ENCODE assay signal across 19 mouse cellular contexts in the genomic region with DNA sequence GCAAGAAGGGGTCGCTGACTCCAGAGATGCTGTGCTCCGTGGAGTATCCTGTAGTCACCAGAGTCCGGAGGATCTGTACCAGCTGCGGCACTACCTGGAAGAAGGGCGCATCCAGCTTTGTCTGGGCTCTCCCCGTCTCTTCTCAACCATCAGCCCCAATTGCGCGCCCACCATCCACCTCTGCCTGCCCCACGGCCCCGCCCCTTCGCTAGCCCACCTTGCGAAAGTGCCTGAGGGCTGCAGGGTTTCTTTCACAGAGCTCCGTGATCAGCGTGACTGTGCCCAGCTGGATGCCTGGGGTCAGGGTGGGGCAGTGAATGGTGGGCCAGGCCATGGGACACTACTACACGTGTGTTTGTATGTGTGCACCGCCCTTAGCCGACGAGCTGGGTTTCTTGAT. TPM values are rescaled to one million over a fixed set of nuclear protein-coding genes. Genes with fewer than 3 reads are reported as not detected.
"Had no signal": no experiment of that assay in that cellular context is flagged by ENCODE, and none has a peak within 500 bp of the region (broad histone marks: within the 10 kb centered on the region; RNA-seq: fewer than 3 reads in every experiment).

No protein-coding gene starts in this region.

- H3K4me2 ChIP-seq: midbrain, embryonic 11.5 days had no signal

- H3K36me3 ChIP-seq: neural tube, embryonic 12.5 days had no signal

- DNase-seq: kidney, adult 2 months; layer of hippocampus, adult 9-11 months; liver, embryonic 13.5 days; lung, embryonic 14.5 days; lung, postnatal 10 days; lung, postnatal 36 days; midbrain, embryonic 14.5 days; retina, postnatal 1 day; right cerebral cortex, postnatal 25 days; thymus, adult 18-20 months; thymus, postnatal 14 days had no signal

- H3K4me3 ChIP-seq: layer of hippocampus, adult 2 months; limb, embryonic 13.5 days; neural tube, embryonic 12.5 days had no signal

- ATAC-seq: intestine, embryonic 16.5 days had no signal

- H3K27ac ChIP-seq: limb, embryonic 13.5 days; liver, embryonic 13.5 days; neural tube, embryonic 12.5 days had no signal

- H3K9me3 ChIP-seq: limb, embryonic 10.5 days; limb, embryonic 13.5 days; liver, embryonic 13.5 days; neural tube, embryonic 12.5 days had no signal

- H3K9ac ChIP-seq: liver, embryonic 13.5 days; lung, embryonic 14.5 days; neural tube, embryonic 12.5 days had no signal

RNA-seq across cellular contexts. Expression of a gene that starts 12.4 kb away (rescaled TPM):
- polyA plus RNA-seq: liver, adult 2 months; liver, embryonic 16.5 days had no signal
